Mouse (Mus musculus): Measurements from ENCODE around the gene Bcl2l14.

The Bcl2l14 gene

GRCm38 (mm10) chr6:134396018-134396417 lies at the start of gene Bcl2l14:
Gene Bcl2l14 (plus strand): TSS chr6:134396318.
- no peak for DNase-seq (ENCODE audit: extremely low read depth, low read depth, low spot score)

- DNase-seq (ENCODE audit: extremely low read depth, low read depth, low spot score): no peak
These were observed 47.5 kb upstream of the Bcl2l14 start for GRCm38 (mm10) chr6:134348526-134349067.

- peak; percentile 94 for DNase-seq (ENCODE audit: extremely low read depth, low read depth, low spot score)
These were observed 43.2 kb upstream of the Bcl2l14 start for GRCm38 (mm10) chr6:134352881-134353280.

- peak; percentile 99 for DNase-seq (ENCODE audit: extremely low read depth, low read depth, low spot score)
These were observed 42.4 kb upstream of the Bcl2l14 start for GRCm38 (mm10) chr6:134353751-134354150.

GRCm38 (mm10) chr6:134357570-134357969 lies 38.5 kb upstream of the Bcl2l14 start:
- peak; percentile 87 for DNase-seq (ENCODE audit: extremely low read depth, low read depth, low spot score)

- no peak for DNase-seq (ENCODE audit: extremely low read depth, low read depth, low spot score)
These were observed 36.0 kb upstream of the Bcl2l14 start for GRCm38 (mm10) chr6:134360079-134360478.

GRCm38 (mm10) chr6:134364644-134365043 lies 31.5 kb upstream of the Bcl2l14 start:
- DNase-seq (ENCODE audit: extremely low read depth, low read depth, low spot score): no peak

GRCm38 (mm10) chr6:134365952-134366351 lies 30.2 kb upstream of the Bcl2l14 start:
- no peak for DNase-seq (ENCODE audit: extremely low read depth, low read depth, low spot score)

GRCm38 (mm10) chr6:134366366-134367351 lies 29.5 kb upstream of the Bcl2l14 start:
- no peak for DNase-seq (ENCODE audit: extremely low read depth, low read depth, low spot score)

GRCm38 (mm10) chr6:134367366-134368281 lies 28.5 kb upstream of the Bcl2l14 start:
- DNase-seq (ENCODE audit: extremely low read depth, low read depth, low spot score): no peak

GRCm38 (mm10) chr6:134372946-134373345 lies 23.2 kb upstream of the Bcl2l14 start:
- DNase-seq (ENCODE audit: extremely low read depth, low read depth, low spot score): no peak

GRCm38 (mm10) chr6:134377201-134377600 lies 18.9 kb upstream of the Bcl2l14 start:
- peak; percentile 47 for DNase-seq (ENCODE audit: extremely low read depth, low read depth, low spot score)

GRCm38 (mm10) chr6:134377856-134378255 lies 18.3 kb upstream of the Bcl2l14 start:
- DNase-seq (ENCODE audit: extremely low read depth, low read depth, low spot score): no peak

- DNase-seq (ENCODE audit: extremely low read depth, low read depth, low spot score): peak; percentile 81
These were observed 14.7 kb upstream of the Bcl2l14 start for GRCm38 (mm10) chr6:134381462-134381861.

GRCm38 (mm10) chr6:134385931-134386330 lies 10.2 kb upstream of the Bcl2l14 start:
- no peak for DNase-seq (ENCODE audit: extremely low read depth, low read depth, low spot score)

- no peak for DNase-seq (ENCODE audit: extremely low read depth, low read depth, low spot score)
These were observed 8.7 kb upstream of the Bcl2l14 start for GRCm38 (mm10) chr6:134387396-134387795.

- DNase-seq (ENCODE audit: extremely low read depth, low read depth, low spot score): no peak
These were observed 7.6 kb upstream of the Bcl2l14 start for GRCm38 (mm10) chr6:134388424-134389110.

GRCm38 (mm10) chr6:134389248-134389891 lies 6.7 kb upstream of the Bcl2l14 start:
- no peak for DNase-seq (ENCODE audit: extremely low read depth, low read depth, low spot score)

- no peak for DNase-seq (ENCODE audit: extremely low read depth, low read depth, low spot score)
These were observed 6.2 kb upstream of the Bcl2l14 start for GRCm38 (mm10) chr6:134389917-134390316.

- no peak for DNase-seq (ENCODE audit: extremely low read depth, low read depth, low spot score)
These were observed 5.3 kb upstream of the Bcl2l14 start for GRCm38 (mm10) chr6:134390837-134391236.
